Mouse (Mus musculus) lung, postnatal 25 days (tissue): ENCODE results near the gene Baiap2l1.

Experiments used
- DNase-seq: peaks from one replicate; pipeline ENCODE4 v3.0.0; 2022; ENCODE audit warnings: low spot score

The Baiap2l1 gene

GRCm38 (mm10) chr5:144257451-144258110 is 100.3 kb downstream of the Baiap2l1 start:
- no peak for DNase-seq

- DNase-seq = no peak
Measured at GRCm38 (mm10) chr5:144256888-144257287, 101.0 kb downstream of the Baiap2l1 start.

GRCm38 (mm10) chr5:144256541-144256870 is 101.4 kb downstream of the Baiap2l1 start:
- no peak for DNase-seq

GRCm38 (mm10) chr5:144255632-144256540 is 102.0 kb downstream of the Baiap2l1 start:
- peak; percentile 71 for DNase-seq

GRCm38 (mm10) chr5:144254811-144255631 is 102.9 kb downstream of the Baiap2l1 start:
- DNase-seq = peak; percentile 88

GRCm38 (mm10) chr5:144254122-144254810 is 103.6 kb downstream of the Baiap2l1 start:
- peak; percentile 91 for DNase-seq

- DNase-seq = no peak
Measured at GRCm38 (mm10) chr5:144253212-144253611, 104.7 kb downstream of the Baiap2l1 start.

GRCm38 (mm10) chr5:144251876-144252577 is 105.9 kb downstream of the Baiap2l1 start:
- DNase-seq = no peak

- no peak for DNase-seq
Measured at GRCm38 (mm10) chr5:144249871-144250270, 108.0 kb downstream of the Baiap2l1 start.

GRCm38 (mm10) chr5:144247906-144248585 is 109.9 kb downstream of the Baiap2l1 start:
- peak; percentile 90 for DNase-seq

- DNase-seq = no peak
Measured at GRCm38 (mm10) chr5:144247307-144247706, 110.6 kb downstream of the Baiap2l1 start.

GRCm38 (mm10) chr5:144246669-144247068 is 111.2 kb downstream of the Baiap2l1 start:
- DNase-seq = no peak

GRCm38 (mm10) chr5:144245592-144245991 is 112.3 kb downstream of the Baiap2l1 start:
- no peak for DNase-seq

GRCm38 (mm10) chr5:144243901-144244487 is 113.9 kb downstream of the Baiap2l1 start, which contains the start of gene Bri3:
Gene Bri3, plus strand, starts transcription at chr5:144244437.
- no peak for DNase-seq

GRCm38 (mm10) chr5:144238969-144239368 is 118.9 kb downstream of the Baiap2l1 start:
- DNase-seq = no peak

GRCm38 (mm10) chr5:144234714-144235113 is 123.2 kb downstream of the Baiap2l1 start:
- DNase-seq = no peak

GRCm38 (mm10) chr5:144234222-144234621 is 123.7 kb downstream of the Baiap2l1 start:
- no peak for DNase-seq

GRCm38 (mm10) chr5:144232531-144232930 is 125.4 kb downstream of the Baiap2l1 start:
- no peak for DNase-seq

- peak; percentile 47 for DNase-seq
Measured at GRCm38 (mm10) chr5:144231410-144231809, 126.5 kb downstream of the Baiap2l1 start.

- no peak for DNase-seq
Measured at GRCm38 (mm10) chr5:144230216-144230615, 127.7 kb downstream of the Baiap2l1 start.
